Mouse (Mus musculus) stomach, postnatal 0 days (tissue): ENCODE measurements at regions not wholly inside any gene's neighbourhood (a gene's known extent, or its start where the extent isn't known, plus 50 kb on each side); places are given as distances from the start of the nearest gene placed in this dataset.

Experiments
- ATAC-seq: fragments of 200-750 bp; cut with Nextera tagmentation; 2 replicates; pipeline ENCODE4 v1.8.0; 2017; ENCODE audit not compliant: low FRiP score, low TSS enrichment
- DNase-seq: peaks from one replicate; pipeline ENCODE4 v3.0.0-alpha.2; 2016; ENCODE audit warnings: low spot score
- H3K27ac ChIP-seq: fragments of 300-500 bp; sonication (generic); replicated peaks from 2 replicates; pipeline ENCODE4 v1.5.1; 2014; ENCODE audit warnings: mild to moderate bottlenecking, control low read depth
- H3K27me3 ChIP-seq: fragments of 300-500 bp; sonication (generic); 2 replicates; pipeline ENCODE4 v1.6.1; 2014; ENCODE audit warnings: low read length; ENCODE audit not compliant: control insufficient read depth, insufficient read depth
- H3K36me3 ChIP-seq: fragments of 300-500 bp; sonication (generic); 2 replicates; pipeline ENCODE4 v1.6.1; 2014; ENCODE audit warnings: low read length, mixed read lengths; ENCODE audit not compliant: control insufficient read depth, insufficient read depth
- H3K4me1 ChIP-seq: fragments of 300-500 bp; sonication (generic); replicated peaks from 2 replicates; pipeline ENCODE4 v1.6.1; 2014; ENCODE audit warnings: antibody characterized with exemption; ENCODE audit not compliant: control insufficient read depth, insufficient read depth
- H3K4me2 ChIP-seq: fragments of 300-500 bp; sonication (generic); replicated peaks from 2 replicates; pipeline ENCODE4 v1.6.1; 2014; ENCODE audit warnings: low read depth, mild to moderate bottlenecking, control low read depth, moderate library complexity
- H3K4me3 ChIP-seq: fragments of 300-500 bp; sonication (generic); 2 replicates; pipeline ENCODE4 v1.5.1; 2014; ENCODE audit warnings: low read depth, low read length, control low read depth
- H3K9ac ChIP-seq: fragments of 300-500 bp; sonication (generic); 2 replicates; pipeline ENCODE4 v1.6.1; 2014; ENCODE audit warnings: mild to moderate bottlenecking, low read length, control low read depth, mixed read lengths
- H3K9me3 ChIP-seq: fragments of 300-500 bp; sonication (generic); 2 replicates; pipeline ENCODE4 v1.6.1; 2016; ENCODE audit warnings: low read length; ENCODE audit not compliant: control insufficient read depth
- CTCF ChIP-seq: IDR thresholded peaks from 2 replicates; pipeline ENCODE4 v1.5.1; 2016; ENCODE audit warnings: antibody characterized with exemption, low read depth, mild to moderate bottlenecking, moderate library complexity
- EP300 ChIP-seq: optimal IDR thresholded peaks from 2 replicates; pipeline ENCODE3; 2016; ENCODE audit warnings: antibody characterized with exemption
- WGBS: fragments of 180-500 bp; shearing (Covaris S2); extraction: QIAGEN DNeasy Blood & Tissue Kit; methylation state at CpG from one replicate; pipeline ENCODE4 v1.1.7; 2014; 5-methylcytosine and 5-hydroxymethylcytosine counted together

- 78% methylated on average over 4 of the region's 4 CpGs for WGBS
- H3K9me3 ChIP-seq = no peaks in the 10 kb centered on the region
- no peak overlapping the region for H3K4me2 ChIP-seq
- TF ChIP-seq CTCF = no peak
- no peak for TF ChIP-seq EP300
- no peak for ATAC-seq
- H3K36me3 ChIP-seq = no peaks in the 10 kb centered on the region
- no peaks in the 10 kb centered on the region for H3K27me3 ChIP-seq
- no peak for DNase-seq
- H3K4me1 ChIP-seq = no peaks in the 10 kb centered on the region
- no peak overlapping the region for H3K4me3 ChIP-seq
- H3K27ac ChIP-seq = no peak overlapping the region
- H3K9ac ChIP-seq = no peak overlapping the region
Observed at GRCm38 (mm10) chr3:80422646-80423045, 380.0 kb downstream of the Gria2 start.
